Mouse (Mus musculus): ENCODE measurements around the gene Foxn4.

- TF ChIP-seq POLR2A (IDR thresholded peaks at IDR 0.05; ENCODE audit: low read depth, low read length) (no peak), CTCF (IDR thresholded peaks at IDR 0.05; ENCODE audit: borderline replicate concordance, insufficient read depth, low read length) (no peak)
Observed at GRCm38 (mm10) chr5:114269984-114270383, 3.6 kb downstream of the Foxn4 start.
